Mouse (Mus musculus) urinary bladder, postnatal 36 days (tissue): ENCODE measurements at regions not wholly inside any gene's neighbourhood (a gene's known extent, or its start where the extent isn't known, plus 50 kb on each side); places are given as distances from the start of the nearest gene placed in this dataset.

Experiments
- DNase-seq, 2 experiments: peaks; one replicate each; pipeline ENCODE4 v3.0.0; 2022; ENCODE audit warnings: low spot score in 2 of 2, mixed read lengths in 1 of 2

DNA sequence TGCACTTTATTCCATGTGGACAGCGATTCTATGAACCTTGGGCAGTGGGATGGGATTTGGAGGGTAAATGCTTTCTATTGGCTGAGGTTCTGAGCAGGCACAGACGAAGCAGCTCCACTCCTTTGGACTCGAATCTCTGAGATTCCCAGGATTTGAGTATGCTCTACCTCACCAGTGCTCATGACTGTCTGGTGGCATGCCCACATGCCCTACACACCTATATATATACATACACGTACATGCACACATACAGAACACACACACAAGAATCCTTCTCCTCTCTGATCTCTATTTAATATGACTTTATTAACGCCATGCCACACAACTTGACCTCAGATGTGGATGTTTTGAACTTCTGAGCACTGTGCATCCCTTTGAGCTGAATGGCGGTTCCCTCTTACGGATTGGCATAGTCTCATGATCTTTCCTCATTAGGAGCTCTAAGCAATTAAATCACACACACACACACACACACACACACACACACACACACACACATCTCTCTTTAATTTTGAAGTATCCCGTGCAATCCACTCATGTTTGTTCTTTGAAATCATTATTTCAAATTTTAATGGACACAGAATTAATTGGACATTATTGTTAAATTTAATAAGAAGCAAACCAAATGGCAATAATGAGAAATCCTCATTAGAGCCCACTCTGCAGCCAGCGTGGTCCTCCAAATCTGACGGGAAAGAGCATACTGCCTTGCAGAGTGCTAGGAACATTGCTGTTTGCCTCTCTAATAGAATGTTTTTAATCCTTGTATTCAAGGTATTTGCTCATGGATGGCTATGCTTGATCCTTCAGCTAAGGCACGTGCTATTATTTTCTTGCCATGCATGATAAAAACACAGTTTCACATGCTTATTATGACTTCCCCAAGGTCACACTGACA lies 205.1 kb upstream of the Kirrel3 start:
- no peak for DNase-seq

DNA sequence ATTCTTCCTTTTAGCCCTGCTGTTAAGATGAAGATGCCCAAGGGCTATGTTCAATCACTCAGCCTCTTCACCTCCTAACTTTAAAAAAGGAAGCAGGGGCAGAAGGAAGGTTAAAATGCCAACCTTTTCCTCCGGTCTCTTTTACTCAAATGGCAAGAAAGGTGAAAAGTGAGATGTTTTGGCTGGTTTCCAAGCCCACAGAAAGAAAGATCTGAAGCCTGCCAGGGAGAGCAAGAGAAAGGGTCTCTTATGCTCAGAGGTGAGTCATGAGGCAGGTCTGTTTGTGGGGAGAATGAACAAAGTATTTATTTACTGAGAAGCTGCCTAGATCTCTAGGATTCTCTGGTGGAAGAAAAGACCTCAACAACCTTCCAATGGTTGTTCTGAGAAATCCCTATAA lies 162.1 kb upstream of the Kirrel3 start:
- no peak for DNase-seq

DNA sequence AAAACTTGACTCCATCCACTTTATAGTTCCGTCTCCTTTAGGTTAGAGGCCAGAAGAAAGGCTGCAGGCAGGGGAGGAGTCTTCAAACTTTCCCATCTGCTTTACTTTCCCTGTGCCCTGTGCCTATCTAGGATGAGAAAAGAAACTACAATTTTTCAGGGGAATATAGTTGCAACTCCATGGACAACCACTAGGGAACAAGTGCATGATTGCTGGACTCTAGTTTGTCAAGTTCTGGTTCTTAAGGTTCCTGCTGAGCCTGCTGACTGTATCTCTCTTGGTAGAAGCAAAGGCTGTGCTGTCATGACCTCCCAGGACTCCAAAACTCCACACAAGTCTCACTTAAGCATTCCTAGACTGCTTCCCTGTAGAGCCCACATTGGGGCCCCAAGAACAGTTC lies 157.0 kb upstream of the Kirrel3 start:
- no peak for DNase-seq

DNA sequence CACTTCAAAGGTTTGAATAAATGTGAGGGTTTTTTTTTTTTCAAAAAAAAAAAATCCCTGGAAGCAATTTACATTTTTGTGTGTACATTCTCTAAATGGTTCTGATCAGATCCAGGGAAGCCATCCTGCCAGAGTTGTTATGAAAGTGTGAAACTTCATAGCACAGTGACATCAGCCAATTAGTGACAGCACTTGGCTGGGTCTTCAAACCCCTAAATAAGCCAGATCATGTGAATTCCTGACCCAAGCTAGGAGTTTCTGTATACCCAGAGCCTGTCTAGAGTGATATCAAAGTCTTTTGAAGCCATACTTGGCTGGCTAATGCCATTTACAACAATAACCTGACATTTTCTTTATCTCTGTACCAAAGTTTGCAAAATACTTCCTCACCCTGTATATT lies 151.6 kb upstream of the Kirrel3 start:
- DNase-seq: no peak

DNA sequence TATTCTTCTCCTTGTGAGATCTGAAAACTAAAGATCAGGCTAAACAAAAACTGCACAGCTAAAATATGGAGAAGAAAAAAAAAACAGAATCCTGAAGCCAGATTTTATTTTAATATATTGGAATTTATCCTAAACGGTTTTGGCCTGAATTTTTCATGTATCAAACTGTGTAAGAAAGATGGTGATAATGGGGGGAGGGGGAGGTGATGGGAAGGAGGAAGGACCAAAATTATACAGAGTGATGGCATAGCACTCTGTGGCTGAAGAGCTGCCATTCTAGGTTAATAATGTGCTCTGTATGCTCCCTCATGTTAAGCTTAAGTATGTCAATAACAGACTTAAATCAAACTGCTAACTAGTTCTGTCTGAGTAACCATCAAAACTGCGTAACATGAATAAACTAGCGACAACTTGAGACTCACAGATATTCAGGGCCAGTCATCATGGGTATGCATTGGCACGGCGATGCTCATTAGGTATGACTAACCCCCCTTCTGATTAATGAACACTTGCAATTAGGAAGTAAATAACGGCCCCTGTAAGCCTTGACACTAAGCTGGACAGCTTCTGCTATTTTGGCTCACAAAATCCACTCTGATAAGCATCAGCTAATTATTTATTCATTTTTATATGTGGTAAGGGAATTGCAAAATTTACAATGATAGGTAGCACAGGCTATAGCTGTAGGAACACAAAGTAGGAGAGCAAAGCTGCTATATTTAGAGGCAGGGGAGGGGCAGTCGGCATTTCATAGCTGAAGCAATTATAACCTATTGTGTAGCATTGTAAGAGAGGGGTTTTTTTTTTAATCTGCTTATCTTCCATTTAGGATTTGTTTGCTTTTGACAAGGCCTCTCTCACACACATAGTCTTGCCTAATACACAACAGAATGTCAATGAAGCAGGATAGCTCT lies 150.9 kb upstream of the Kirrel3 start:
- DNase-seq: no peak

DNA sequence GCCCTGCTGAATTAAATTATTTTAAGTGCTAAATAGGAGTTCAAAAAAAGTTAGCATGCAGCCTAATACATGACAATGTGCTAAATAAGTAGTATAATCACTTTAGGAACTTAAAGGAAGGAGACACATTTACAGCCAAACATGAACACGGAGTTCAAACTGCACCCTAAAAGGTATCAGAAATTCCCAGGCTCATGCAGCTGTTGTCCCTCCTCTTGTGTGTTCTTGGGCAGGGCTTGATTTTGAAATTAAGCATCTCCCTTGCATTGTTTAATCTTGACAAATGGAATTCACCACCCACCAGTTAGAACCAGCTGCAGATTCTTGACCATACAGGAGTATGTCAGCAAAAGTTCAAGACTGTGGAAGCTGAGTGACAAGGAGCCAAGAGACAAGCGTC lies 137.3 kb upstream of the Kirrel3 start:
- DNase-seq: no peak

DNA sequence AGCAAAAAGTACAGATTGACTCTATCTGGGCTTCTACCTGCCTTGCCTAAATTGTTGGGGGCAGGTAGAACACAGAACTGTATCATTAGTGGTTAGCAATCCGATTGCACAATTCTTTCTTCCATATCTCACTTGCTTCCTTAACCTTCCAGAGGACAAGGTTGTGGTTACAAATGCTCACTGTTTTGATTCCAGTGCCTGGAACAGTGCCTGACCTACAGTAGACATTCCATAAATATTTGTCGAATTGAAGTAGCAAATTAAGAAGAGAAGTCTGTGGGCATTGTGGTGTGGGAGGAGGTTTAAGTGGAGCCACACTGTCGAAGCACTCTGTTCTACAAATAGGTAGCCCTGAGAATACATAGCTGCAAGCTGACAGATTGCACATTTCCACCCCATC lies 135.7 kb upstream of the Kirrel3 start:
- no peak for DNase-seq

DNA sequence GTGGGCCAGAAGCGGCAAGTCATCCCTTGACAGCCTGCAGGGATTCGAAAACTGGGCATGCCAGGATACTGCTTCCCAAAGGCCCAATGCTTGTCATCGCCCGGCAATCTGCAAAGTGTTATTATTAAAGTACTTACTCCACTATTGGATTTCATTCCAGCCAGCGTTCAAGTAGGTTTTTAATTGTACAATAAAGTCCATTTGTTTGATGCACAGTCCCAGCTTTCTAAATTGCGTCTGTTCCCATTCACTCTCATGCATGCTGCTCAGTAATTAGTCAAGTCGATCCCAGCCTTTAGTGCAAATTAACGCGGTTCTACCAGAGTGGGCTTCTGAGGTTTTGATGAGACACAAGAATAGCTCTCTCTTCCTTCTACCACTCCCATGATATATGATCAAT lies 131.9 kb upstream of the Kirrel3 start:
- DNase-seq: no peak

DNA sequence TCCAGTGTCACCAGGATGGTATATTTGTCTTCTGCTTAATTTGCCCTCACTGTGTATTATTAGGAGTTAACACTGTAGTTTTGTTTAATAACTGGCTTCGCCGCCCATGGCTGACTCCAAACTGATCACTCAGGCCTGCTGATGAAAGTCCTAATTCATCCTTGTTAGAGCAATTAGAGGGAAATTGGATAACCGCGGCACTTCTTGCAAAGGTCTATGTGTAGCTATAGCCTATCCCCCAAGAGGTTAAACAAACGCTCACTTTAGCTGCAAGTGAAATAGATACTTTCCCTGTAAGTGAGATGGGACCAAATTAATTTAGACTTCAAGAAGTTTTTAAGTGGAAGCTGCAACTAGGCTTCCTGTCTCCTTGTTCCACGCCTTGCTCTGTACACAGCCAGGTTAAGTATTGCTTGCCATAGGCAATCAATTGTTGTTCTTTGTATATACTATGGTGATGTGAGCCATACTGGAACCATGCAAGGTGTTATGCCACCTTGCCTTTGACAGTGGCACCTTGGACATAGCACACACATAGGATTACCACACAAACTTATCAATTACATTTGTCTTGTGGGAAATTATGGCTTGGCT lies 130.9 kb upstream of the Kirrel3 start:
- no peak for DNase-seq

DNA sequence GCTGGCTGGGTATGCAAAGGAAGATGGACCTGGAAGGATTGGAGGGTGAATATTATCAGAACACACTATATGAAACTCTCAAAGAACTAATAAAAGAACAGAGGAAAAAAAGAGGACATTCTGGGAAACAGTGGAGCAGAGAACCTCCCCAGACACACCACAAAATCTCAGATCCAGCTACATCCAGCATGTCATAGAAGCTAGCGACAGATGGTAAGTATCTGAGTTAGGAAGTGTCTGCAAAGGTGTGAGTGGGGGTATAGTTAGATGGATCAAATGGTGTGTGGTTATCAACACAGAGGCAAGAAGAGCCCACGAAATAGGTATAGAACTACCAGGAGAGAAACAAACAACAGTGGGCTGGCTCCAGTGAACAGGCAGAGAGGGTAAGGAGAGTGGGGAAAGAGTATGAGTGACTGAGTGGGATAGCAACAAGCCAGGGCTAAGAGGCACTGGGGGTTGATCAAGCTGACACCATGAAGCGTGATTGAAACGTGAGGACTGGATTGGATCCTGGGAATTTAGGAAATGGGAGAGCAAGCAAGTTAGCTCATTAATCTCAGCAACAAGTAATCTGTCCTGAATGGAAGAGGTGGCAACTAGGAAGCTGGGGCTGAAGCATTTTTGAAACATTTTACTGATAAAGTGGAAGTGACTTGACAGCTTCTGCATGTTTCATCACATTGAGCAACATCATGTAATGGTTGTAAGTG lies 114.9 kb upstream of the Kirrel3 start:
- no peak for DNase-seq

DNA sequence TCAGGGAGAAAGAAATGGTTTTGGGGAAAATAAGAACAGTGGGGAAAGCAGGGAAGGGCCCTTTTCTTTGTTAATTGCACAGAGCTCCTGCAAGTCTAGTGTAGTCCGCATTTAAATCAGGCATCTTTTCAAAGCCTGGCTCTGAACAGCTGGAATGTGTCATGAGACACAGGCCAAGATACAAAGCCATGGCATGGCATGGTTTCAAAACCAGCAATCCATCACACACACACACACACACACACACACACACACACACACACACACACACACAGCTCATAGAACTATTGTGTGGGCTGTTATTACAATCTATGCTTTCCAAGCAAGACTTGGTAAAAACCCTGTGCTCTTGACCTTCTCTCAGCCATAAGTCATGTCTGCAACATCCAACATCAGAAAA lies 110.5 kb upstream of the Kirrel3 start:
- DNase-seq: no peak

DNA sequence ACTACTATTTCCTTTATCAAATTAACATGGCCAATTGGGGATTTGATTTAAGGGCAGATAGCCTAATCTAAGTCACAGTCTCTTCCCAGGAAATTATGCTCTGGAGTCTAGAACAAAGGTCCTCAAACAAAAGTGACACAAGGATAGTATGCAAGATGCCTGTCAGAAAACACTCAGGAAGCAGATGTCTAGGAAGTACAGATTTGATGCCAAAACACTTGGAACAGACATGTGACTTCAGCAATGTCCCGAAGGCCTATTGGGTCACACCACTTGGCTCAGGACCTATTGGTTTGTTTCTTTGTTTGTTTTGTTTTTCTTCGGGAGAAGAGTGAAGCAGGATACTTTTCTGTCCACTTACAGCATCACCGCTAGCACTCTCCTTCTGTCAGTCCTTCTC lies 105.7 kb upstream of the Kirrel3 start:
- DNase-seq: peak in 1 of 2 experiments; percentile 5

DNA sequence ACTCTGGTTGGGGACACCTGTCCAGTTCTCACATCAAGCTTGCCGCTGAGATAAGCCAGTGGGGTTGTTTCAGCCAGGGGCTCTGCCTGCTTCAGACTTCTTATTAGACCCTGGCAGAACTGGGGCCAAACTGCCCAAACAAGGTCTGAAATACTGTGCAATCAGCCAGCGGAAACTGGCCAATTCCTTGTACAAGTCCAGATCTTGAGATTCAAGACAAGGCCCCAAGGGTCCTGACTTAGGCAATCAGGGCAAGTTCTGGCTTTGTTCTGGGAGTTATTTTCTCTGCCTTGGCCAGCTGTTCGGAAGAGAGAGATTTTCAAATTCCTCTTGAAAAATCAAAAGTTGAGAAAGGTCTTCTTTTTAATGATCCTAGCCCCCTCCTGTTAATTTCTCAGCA lies 104.1 kb upstream of the Kirrel3 start:
- DNase-seq: peak in 1 of 2 experiments; percentile 39

DNA sequence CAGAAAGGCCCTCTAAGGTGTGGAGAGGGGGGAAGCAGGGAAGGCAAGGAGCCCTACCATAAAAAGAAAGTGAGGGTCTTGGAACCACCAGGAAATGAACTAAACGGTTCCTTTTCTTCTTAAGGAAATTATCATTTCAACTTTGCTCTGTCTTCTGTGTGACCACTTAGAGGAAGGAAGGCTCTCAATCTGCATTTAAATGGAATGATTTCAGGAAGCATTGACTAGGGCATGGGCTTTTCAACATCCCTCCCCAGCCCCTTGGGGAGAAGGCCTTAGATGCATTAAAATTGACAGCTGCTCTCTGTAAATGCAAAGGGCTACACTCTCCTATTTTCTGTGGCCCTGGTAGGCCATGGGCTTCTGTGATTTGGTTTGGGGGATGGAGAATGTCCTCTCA lies 103.5 kb upstream of the Kirrel3 start:
- no peak for DNase-seq

DNA sequence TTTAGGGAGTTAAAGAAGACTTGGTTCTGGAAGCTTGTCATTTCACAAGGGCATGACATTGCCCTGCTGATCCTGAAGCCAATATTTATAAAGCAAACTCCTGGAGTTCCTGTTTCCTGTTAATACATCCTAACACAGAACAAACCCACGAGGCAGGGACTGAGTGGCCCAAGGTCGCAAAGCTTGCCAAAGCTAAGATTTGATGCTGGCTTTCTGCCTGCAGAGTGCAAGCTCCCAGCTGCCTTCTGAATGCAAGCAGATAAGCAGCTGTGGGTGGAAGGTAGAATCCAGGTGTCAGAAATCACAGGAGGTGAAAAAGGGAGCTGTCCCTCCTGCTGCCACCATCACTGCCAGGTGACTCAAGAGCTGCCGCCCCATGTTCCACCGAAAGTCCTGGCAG lies 99.6 kb upstream of the Kirrel3 start:
- DNase-seq: no peak

DNA sequence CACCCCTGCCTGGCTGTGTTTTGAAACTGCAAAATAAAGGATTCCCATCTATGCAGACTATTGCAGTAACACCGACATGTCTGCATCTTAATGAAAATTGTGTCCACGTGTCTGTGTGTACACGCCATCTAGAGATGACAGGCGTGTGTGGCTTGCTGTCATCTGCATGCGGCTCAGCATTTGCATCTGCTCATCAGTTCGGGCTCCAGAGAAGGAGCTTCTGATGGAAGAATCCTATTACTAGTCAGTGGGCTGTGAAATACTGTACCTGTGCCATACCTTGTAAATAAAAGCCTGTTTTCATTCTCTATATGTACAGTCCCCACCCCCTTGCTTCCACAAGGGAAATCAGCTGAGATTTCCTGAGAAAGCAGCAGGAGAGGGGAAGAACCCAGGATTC lies 92.7 kb upstream of the Kirrel3 start:
- DNase-seq: no peak

DNA sequence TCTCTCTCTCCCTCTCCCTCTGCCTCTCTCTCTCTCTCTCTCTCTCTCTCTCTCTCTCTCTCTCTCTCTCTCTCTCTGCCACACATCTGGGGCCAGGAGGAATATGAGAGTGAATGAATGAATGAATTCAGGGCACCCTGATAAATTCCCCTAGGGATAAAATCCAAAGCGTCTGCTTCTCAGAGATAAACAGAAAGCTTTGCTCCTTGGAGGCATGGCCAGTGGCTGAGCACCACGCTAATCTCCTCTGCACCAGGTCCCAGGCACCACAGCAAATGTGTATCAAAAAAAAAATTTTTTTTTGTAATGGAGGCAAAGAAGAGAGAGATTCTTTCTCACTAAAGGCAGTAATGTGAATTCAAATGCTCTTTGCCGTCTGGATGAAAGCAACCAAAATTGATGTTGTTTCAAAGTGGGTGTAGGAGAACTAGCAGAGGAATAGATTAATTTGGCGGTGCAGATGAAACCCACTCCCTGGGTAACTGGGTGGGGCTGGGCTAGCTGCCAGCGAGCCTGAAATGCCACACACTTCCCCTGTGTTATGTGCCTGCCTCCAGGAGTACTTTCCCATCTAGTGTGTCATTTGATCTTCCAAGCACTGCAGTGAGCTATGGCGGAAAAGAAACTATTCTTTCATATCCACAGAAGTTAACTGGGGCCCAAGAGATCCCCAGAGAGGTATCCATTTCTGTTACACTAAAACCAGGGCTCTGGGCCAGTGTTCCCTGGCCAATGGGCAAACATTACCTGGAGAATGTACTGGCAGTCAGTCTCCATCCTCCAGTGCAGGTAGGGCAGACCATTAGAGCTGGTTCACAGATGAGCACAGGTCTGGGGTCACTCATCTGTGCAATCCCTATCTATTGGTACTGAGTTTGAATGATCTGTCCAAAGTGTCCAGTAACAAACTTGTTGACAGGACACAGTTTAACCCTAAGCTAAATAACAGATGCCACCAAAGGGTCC lies 89.6 kb upstream of the Kirrel3 start:
- no peak for DNase-seq

DNA sequence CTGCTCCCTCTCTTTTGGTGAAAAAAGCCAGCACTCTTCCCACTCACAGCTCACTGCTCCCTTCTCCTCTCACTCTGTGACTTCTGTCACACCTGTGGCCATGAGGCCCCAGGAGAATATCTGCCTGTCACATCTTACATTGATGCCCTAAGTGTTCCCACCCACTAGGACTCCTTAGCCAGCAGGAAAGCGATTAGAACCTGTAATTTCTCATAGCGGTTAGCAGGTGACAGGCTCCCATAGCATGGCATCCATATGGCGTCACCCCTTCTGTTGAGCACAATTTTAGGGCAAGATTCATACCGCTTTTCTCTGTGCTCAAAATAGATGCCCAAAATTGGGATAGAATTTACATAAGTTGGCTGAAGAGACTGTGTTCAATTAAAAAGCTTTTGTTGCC lies 74.0 kb upstream of the Kirrel3 start:
- peak in 1 of 2 experiments; percentile 3 for DNase-seq

DNA sequence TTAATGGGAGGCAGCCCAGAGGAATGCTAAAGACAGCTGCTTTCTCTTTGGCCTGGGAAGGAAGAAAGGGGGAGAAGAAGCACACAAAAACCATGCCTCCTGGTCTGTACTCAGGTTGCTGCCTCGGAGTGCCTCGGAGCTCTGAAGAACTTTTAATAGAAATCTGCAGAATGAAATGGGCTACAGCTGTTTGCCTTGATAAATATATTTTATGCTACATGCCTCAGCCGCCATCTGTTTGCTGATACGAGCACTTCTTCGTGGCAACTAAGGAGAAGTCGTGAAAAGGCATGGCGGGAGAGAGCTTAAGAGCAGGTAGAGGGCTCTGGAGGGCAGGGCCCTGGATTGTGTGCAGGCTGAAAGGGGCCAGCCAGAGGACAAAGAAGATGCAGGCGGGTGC lies 69.5 kb upstream of the Kirrel3 start:
- no peak for DNase-seq

DNA sequence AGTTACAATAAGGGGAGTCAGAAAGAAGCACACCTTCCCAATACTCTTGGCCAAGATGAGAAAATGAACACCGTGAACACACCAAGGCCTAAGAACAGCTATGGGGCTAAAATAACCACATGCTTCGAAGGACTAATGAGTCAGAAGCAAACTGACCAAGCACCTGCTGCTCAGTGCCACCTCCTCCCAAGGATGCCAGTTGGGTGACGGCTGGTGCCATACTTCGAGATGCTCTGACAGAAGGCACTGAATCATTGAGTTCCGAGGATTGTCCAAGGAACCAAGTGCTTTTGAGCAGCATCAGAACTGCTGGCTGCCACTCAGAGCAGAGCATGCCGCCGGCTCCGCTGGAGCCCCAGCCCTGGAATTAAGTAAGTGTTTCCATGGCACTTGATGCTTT lies 67.6 kb upstream of the Kirrel3 start:
- no peak for DNase-seq

DNA sequence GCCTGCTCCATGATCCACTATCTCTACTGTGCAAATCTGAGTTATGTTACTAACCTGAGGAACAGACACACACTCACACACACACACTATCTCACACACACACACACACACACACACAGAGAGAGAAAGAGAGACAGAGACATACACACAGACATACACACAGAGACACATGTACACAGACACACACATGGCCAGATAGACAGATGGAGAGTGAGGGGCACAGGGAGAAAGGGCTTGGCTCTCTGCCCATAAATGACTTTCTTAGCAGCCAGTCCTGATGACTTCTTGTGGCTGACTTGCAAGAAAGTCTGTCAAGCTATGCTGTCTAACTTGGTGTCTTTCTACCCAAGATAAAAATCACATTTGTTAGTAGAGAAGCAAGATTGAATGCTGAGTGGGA lies 63.7 kb upstream of the Kirrel3 start:
- DNase-seq: no peak
